Mouse (Mus musculus) ES-E14 (cell line): ENCODE data around the gene Tnip1. TPM values are rescaled to one million over a fixed set of nuclear protein-coding genes. Genes with fewer than 3 reads are reported as not detected.

ENCODE experiments used
- DNase-seq: peaks from one replicate; pipeline ENCODE4 v3.0.0-alpha.2; 2013; ENCODE audit warnings: low read depth, low spot score
- H3K27ac ChIP-seq: 2 replicates; pipeline ENCODE4 v1.5.1; 2012; ENCODE audit warnings: low read depth, mild to moderate bottlenecking, low read length, moderate library complexity, mixed read lengths; ENCODE audit not compliant: poor library complexity, insufficient read depth, severe bottlenecking
- H3K36me3 ChIP-seq: 2 replicates; pipeline ENCODE4 v1.6.1; 2012; ENCODE audit warnings: mild to moderate bottlenecking, low read length, moderate library complexity, mixed read lengths; ENCODE audit not compliant: control insufficient read depth, poor library complexity, insufficient read depth, severe bottlenecking
- H3K4me1 ChIP-seq, 2 experiments: fragments of 150-350 bp in 1 of 2; sonication (generic) in 1 of 2; 2 replicates each; pipeline ENCODE4 v1.6.1; 2012; ENCODE audit warnings: low read length in 2 of 2, mild to moderate bottlenecking in 1 of 2, mixed read lengths in 1 of 2; ENCODE audit not compliant: control insufficient read depth in 2 of 2, insufficient read depth in 2 of 2, poor library complexity in 1 of 2
- H3K4me3 ChIP-seq, 2 experiments: fragments of 150-350 bp in 1 of 2; sonication (generic) in 1 of 2; 2 replicates each; pipeline ENCODE4 v1.5.1; 2012; ENCODE audit warnings: low read length in 2 of 2, low read depth in 1 of 2, mild to moderate bottlenecking in 1 of 2, mixed read lengths in 1 of 2; ENCODE audit not compliant: insufficient read depth in 1 of 2, poor library complexity in 1 of 2, severe bottlenecking in 1 of 2
- H3K9ac ChIP-seq: 2 replicates; pipeline ENCODE4 v1.6.1; 2012; ENCODE audit warnings: low read depth, mild to moderate bottlenecking, low read length, mixed read lengths; ENCODE audit not compliant: poor library complexity, insufficient read depth, severe bottlenecking
- H3K9me3 ChIP-seq: fragments of 150-350 bp; sonication (generic); 2 replicates; pipeline ENCODE4 v1.6.1; 2012; ENCODE audit warnings: low read depth, mild to moderate bottlenecking, low read length; ENCODE audit not compliant: control insufficient read depth, insufficient read depth
- CHD2 ChIP-seq: IDR thresholded peaks from 2 replicates; pipeline ENCODE4 v1.6.1; 2014; ENCODE audit warnings: mild to moderate bottlenecking, low read depth, low read length, inconsistent platforms
- HCFC1 ChIP-seq: IDR thresholded peaks from 2 replicates; pipeline ENCODE4 v1.6.1; 2012; ENCODE audit warnings: low read length, inconsistent platforms, borderline replicate concordance; ENCODE audit not compliant: insufficient read depth
- MAFK ChIP-seq: IDR thresholded peaks from 2 replicates; pipeline ENCODE4 v1.6.1; 2014; ENCODE audit warnings: mild to moderate bottlenecking, low read depth, low read length, inconsistent platforms; ENCODE audit not compliant: insufficient read depth
- ZC3H11A ChIP-seq: IDR thresholded peaks from 2 replicates; pipeline ENCODE4 v1.6.1; 2012; ENCODE audit warnings: low read depth, mild to moderate bottlenecking, inconsistent platforms, low read length, borderline replicate concordance
- ZNF384 ChIP-seq: IDR thresholded peaks from 2 replicates; pipeline ENCODE4 v1.6.1; 2012; ENCODE audit warnings: low read depth, low read length, inconsistent platforms
- in situ Hi-C, 2 experiments: fragments of 600-800 bp; cut with MboI; formaldehyde crosslinking; loops; one replicate each; pipeline ENCODE4 v1.15.1; 2025; ENCODE audit warnings: low sequenced_read_pairs in 2 of 2, inconsistent platforms in 1 of 2; ENCODE audit not compliant: unreplicated experiment in 2 of 2
- total RNA-seq: library from RNA; depleted of rRNA; stranded (reverse); fragments of 300-350 nt; gene quantifications from 2 replicates; pipeline ENCODE4 v1.2.3, GENCODE M21; 2012

Tnip1 gene
- total RNA-seq, 1 experiment = 14.3 TPM

GRCm38 (mm10) chr11:54982520-54982919, 19.8 kb upstream of the Tnip1 start:
- in situ Hi-C loops = loop anchor here in 1 of 2 experiments (10.0 kb wide), 1 partner anchor 98 kb away; no protein-coding TSS in a partner anchor
- H3K4me3 ChIP-seq = no peak overlapping the region
- peaks cover 12% of the 10 kb centered on the region; the same call in 1 of the 2 replicates for H3K36me3 ChIP-seq

DNA sequence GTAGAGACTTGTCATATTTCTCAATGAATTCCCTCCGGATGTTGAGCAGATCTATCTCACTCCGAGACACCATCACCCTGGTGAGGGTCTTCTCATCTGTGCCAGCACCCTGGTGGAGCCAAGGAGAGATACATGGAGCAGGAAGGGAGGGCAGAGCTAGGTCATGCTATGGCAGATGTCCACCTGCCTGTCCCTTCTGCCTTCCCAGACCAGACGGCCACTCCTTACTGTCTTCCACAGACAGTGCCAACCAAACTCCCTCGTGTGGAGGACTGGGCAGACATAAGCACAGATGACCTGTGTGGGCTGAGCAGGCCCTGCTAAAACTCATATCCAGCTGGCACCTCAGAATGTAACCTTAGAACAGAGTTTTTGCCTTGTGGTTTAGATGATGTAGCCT, 18.9 kb upstream of the Tnip1 start:
- no peaks in the 10 kb centered on the region for H3K9me3 ChIP-seq
- in situ Hi-C loops = loop anchor here in 1 of 2 experiments (10.0 kb wide), 1 partner anchor 97 kb away; no protein-coding TSS in a partner anchor
- peaks cover 11% of the 10 kb centered on the region; the same call in 1 of the 2 replicates for H3K36me3 ChIP-seq

More at GRCm38 (mm10) chr11:54982520-54982919, 19.8 kb upstream of the Tnip1 start:
- Histone ChIP-seq H3K9me3 (no peaks in the 10 kb centered on the region), H3K9ac (no peak overlapping the region), H3K4me1 (peaks cover 0 to 3% of the 10 kb centered on the region in 2 experiments; a peak in 1 of 4 replicates), H3K27ac (no peak overlapping the region)
- TF ChIP-seq ZNF384 (peak; percentile 96), ZC3H11A (no peak), MAFK (no peak), CHD2 (no peak), HCFC1 (no peak)
- no peak for DNase-seq

GRCm38 (mm10) chr11:54977385-54977937, 14.7 kb upstream of the Tnip1 start:
- no peak for DNase-seq
- H3K4me3 ChIP-seq = no peak overlapping the region
- no peak overlapping the region for H3K27ac ChIP-seq
- in situ Hi-C loops = no loop called here
- H3K9ac ChIP-seq = no peak overlapping the region
- H3K4me1 ChIP-seq = peaks cover 14 to 26% of the 10 kb centered on the region in 2 experiments
- TF ChIP-seq CHD2 (no peak), ZC3H11A (no peak), ZNF384 (no peak), MAFK (no peak), HCFC1 (no peak)
- H3K36me3 ChIP-seq = peaks cover 3% of the 10 kb centered on the region; the same call in 1 of the 2 replicates
- H3K9me3 ChIP-seq = no peaks in the 10 kb centered on the region

More for the DNA sequence above, 18.9 kb upstream of the Tnip1 start:
- Histone ChIP-seq H3K9ac (no peak overlapping the region), H3K4me3 (no peak overlapping the region), H3K27ac (no peak overlapping the region), H3K4me1 (peaks cover 0 to 5% of the 10 kb centered on the region in 2 experiments; a peak in 1 of 4 replicates)
- DNase-seq = no peak
- no peak for TF ChIP-seq ZC3H11A
- no peak for TF ChIP-seq MAFK
- no peak for TF ChIP-seq ZNF384
- no peak for TF ChIP-seq HCFC1
- no peak for TF ChIP-seq CHD2

- Histone ChIP-seq H3K9me3 (no peaks in the 10 kb centered on the region), H3K36me3 (no peaks in the 10 kb centered on the region), H3K4me3 (no peak overlapping the region), H3K27ac (no peak overlapping the region), H3K9ac (no peak overlapping the region), H3K4me1 (peaks cover 14 to 30% of the 10 kb centered on the region in 2 experiments)
- no peak for TF ChIP-seq CHD2
- TF ChIP-seq HCFC1 = no peak
- TF ChIP-seq ZC3H11A = no peak
- no peak for TF ChIP-seq ZNF384
- TF ChIP-seq MAFK = no peak
- in situ Hi-C loops = no loop called here
- no peak for DNase-seq
Measured at GRCm38 (mm10) chr11:54976351-54976750, 13.6 kb upstream of the Tnip1 start.
